Mouse (Mus musculus) left cerebral cortex, postnatal 10 days (tissue): ENCODE data around the gene Olfr1442. TPM values are rescaled to one million over a fixed set of nuclear protein-coding genes. Genes with fewer than 3 reads are reported as not detected.
"Not testable (repeated sequence)": the region's sequence is repeated elsewhere in the genome, so short reads cannot be mapped to it uniquely, and the experiment has no call there.

ENCODE experiments used
- DNase-seq, 2 experiments: peaks; one replicate each; pipeline ENCODE4 v3.0.0; 2021 to 2022; ENCODE audit warnings: low spot score in 2 of 2, mixed read lengths in 1 of 2; ENCODE audit errors: extremely low spot score in 1 of 2
- intact Hi-C: fragments of 180-260 bp; cut with DNase I; formaldehyde crosslinking; loops from one replicate; pipeline ENCODE4 v1.15.1; 2025
- total RNA-seq, 2 experiments: library from RNA; stranded (reverse); gene quantifications; 2 replicates each; pipeline ENCODE4 v1.2.3; 2021

Olfr1442 gene
- not detected for total RNA-seq

DNA sequence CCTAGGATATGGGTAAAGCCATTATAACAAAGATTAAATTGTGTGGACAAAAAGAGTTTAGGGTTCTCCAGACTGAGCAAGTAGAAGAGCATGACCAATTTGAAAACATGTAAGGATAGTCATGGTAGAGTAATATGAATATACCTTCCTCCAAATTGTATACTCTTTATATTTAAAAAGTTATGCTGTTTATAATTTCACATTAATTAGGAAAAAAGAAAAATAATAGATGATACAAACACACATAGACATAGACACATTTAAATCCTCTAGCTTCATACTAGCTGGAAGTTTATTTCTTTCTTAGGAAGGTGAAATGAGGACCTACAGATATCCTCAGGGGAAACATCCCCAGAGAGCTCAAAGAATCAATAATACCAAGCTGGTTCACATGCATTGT, at the start of gene Olfr1442:
TSS of gene Olfr1442 (plus strand) at position 301 of the 400 bp plus-strand sequence.
- intact Hi-C loops: no loop called here
- no peak for DNase-seq

DNA sequence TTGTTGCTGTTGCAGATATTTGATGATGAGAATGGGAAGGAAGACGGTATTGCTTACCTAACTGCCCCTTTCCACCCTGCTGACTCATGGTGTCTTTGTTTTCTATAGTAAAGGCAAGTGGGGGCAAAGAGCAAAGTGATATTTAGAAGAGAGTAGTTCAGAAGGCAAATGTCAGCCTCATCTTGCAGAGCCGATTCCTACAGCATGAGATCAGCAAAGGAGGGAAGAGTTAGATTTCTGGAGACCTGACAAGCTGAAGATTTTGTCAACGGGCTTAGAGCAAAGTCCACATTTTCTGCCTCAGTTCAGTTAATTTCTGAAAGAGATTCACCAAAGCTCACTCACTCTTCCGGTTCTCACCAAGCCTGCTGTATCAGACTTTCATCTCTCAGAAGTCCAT, 37.1 kb upstream of the Olfr1442 start, which contains the start of gene Glyat:
TSS of gene Glyat (plus strand) at position 133 of the 400 bp plus-strand sequence.
- DNase-seq: no peak
- intact Hi-C loops: no loop called here

DNA sequence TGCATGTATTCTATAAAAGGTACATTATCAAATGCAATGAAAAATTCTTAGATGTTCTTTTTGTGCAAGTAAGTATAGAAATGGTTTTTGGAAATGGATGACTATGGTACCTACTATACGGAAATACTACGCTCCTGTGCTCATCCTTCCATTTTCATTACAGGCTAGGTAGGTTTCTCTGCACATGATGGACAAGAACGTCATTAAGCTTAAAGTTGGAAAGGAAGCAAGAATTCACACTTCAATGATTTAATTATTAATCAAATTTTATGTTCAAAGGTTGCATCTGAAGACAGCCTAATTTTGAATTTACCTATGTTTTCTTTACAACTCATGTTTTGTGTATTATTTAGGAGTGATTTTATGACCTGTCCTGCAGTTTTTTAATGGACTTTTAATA, 36.0 kb upstream of the Olfr1442 start:
- intact Hi-C loops: no loop called here
- no peak for DNase-seq

DNA sequence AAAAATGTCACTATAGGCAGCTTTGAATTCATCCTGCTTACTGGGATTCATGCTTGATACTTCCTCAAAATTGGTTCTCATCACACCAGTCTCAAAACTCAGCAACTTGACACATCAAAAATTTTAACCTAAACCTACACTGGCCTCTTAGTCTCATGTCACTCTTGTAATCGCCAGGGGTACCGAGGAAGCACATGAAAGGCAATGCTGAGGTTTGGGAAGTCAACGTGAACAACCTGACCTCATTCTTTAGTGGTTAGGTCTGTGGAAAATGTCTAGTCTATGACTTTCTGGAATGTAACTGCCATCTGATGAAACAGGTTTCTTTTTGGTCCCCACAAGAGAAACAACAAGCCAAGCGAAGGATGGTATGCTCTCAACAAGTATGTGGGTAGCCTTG, 35.3 kb upstream of the Olfr1442 start:
- DNase-seq: no peak
- intact Hi-C loops: no loop called here

DNA sequence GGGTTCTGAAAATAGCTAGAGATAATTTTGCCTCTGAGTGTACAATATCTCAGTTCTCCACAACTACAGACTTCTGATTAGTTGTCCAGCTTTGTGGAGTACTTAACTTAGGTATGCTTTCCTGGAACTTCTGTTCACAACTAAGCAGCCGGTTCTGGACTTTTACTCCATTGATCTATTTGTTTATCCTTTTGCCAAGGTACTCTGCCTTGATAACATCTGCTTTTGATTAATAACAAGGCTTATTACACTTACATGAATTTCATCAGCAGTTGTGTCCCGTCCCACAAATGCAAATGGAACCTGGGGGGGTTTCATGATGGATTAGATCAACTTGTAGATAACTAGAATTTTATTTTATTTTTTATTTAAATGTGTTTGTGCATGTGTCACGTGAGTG, 33.4 kb upstream of the Olfr1442 start:
- no peak for DNase-seq
- intact Hi-C loops: no loop called here

DNA sequence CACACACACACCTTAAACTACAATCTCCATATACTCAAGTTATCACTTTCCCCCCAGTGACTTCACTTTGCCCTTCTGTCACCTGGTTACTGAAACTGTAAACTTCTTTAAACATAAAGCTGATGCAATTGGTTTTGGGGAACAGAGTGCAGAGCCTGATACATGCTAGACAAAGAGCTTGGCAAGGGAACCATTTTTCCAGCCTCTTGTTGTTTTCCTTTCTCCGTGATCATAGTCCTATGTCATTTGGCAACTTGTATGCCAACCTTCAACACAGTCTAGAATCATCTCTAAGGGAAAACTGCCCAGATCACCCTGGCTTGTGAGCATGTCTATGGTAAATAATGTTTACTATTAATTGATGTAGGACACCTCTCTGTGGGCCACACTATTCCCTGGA, 32.2 kb upstream of the Olfr1442 start:
- intact Hi-C loops: no loop called here
- DNase-seq: no peak

DNA sequence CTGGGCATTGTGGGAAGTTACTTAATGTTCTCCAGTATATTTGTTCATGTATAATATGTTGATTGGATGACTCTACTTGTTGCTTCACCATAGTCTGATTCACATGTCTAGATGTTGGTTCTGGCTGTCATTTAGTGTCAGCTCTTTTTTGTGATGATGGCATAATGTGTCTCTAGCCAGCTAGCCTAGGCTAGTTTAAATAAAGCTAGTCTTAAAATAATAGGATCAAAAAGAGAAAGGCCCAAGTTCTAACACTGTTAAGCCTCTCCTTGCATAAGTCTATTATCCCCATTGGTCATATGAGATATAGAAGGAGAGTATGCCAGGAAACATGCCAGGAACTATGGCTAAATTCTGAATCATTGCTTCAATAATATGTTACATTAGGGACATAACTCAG, 20.7 kb upstream of the Olfr1442 start:
- no peak for DNase-seq

DNA sequence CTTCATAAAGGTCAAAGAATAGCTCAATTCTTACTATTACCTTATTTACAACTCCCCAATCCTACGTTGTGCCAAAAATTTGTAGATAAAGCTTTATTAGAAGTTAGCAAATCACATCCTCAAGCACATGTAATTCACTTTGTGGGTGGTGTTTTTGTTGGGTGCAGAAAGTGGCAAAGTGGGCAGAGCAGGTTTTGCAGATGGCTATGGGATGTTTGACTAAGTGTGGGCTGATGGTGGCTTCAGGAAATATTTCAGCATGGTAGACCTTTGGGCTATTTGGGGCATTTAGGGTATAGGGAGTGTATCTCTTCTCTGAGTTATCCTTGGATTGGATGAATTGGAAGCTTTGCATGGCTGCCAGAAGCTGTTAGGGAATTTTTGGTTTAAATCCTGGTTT, 4.1 kb upstream of the Olfr1442 start:
- no peak for DNase-seq
- intact Hi-C loops: no loop called here

More for the DNA sequence above, 20.7 kb upstream of the Olfr1442 start:
- intact Hi-C loops: no loop called here

DNA sequence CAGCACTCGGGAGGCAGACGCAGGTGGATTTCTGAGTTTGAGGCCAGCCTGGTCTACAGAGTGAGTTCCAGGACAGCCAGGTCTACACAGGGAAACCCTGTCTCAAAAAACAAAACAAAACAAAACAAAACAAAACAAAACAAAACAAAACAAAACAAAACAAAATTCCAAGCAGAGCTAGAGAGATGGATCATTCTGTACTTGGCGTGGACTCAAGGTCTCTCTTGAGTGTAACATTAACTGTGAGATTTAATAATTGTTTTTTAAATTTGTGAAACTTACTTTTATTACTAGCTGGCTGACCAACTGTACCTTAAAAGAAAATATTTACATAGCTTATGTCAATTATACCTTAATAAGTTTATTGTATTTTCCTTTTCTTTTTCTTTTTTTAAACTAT, 1.6 kb upstream of the Olfr1442 start:
- DNase-seq, intact Hi-C loops: not testable (repeated sequence)

DNA sequence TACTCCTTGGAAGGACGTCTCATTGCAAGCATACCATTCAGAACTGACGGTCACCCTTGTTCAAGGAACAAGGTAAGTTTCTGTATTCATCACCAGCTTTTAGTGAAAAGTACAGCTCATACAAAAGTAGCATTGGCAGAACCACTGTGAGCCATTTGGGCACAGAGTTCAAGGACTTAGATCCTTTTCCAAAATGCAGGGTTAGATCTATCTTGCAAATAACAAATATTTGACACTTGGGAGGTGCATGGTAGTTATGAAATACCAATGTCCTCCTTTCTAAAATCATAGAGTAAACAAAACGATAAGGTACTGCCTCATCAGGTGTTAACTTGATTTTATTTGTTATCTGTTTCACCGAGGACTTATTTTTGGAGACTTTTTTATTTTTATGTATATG, 812 bp downstream of the Olfr1442 start:
- intact Hi-C loops: no loop called here

DNA sequence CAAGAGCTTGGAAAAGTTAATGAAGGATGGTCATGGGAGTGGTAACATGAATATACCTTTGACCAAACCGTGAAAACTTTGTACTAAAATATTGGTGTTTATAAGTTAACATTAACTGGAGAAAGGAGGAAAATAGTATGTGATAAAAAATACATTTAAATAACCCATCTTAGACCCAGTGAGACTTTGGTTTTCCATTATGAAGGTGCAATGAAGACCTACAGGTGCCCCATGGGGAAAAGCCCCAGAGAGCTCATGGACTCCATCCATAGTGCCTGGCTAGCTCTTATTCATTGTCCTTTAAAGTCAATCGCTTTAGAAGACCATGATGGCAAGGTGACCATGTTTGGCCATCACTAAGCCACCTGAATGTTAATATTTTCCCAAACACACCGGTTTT, 7.6 kb downstream of the Olfr1442 start, which contains the start of gene Olfr1443:
TSS of gene Olfr1443 (plus strand) at position 301 of the 400 bp plus-strand sequence.
- DNase-seq: no peak
- intact Hi-C loops: no loop called here

More for the DNA sequence above, 812 bp downstream of the Olfr1442 start:
- DNase-seq: no peak

DNA sequence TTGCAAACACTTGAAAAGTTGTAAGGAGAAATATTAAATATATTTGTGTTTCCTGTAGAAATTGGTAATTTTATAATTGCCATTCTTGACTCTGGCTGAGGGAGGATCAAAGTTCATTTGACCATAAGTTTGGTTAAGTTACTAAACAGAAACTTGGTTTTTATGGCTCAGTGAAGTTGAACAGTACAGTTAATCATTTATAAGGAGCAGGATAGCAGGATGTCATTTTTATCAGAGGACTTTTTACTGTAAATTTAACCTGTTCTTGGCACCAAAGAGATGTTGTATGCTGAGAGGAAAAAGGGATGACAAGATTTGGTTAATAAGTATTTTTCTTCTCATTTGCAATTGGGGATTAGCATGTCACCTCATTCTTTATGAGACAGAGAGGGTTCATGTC, 14.4 kb downstream of the Olfr1442 start:
- DNase-seq: no peak
- intact Hi-C loops: no loop called here

DNA sequence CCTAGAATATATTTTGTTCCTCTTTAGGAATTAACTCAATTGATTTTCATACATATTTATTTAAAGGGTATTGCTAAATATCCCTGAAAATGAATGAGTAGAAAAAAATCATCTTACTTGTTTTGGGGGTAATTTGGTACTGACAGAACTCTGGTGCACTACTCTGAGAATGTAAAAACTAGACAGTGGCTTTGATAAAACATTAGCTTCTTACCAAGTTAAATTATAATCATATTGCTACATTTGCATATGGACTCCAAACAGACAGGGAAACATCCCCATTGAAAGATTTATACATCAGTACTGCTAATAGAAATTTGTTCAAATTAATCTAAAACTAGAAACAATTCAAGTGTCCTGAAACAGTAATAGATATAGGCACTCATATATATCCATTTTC, 15.0 kb downstream of the Olfr1442 start:
- intact Hi-C loops: no loop called here
- DNase-seq: no peak

DNA sequence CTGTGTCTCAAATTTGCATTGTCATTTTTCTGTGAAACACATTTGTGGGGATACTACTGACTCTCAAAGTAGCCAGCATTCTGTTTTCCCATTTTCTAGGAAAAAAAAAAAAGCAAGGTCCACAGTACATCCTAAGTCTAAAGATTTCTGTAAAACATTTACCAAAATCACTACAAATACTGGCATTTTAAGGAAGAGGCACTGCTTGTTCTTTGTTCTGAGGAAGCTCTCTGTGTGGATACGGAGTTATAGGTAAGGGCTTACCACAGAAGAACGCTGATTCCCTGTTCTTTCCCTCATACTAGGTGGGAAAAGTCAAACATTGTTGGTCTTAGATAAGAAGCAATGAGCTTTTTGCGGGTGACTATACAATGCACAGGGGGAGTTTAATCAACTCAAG, 25.4 kb downstream of the Olfr1442 start, which contains the start of gene Keg1:
TSS of gene Keg1 (plus strand) at position 197 of the 400 bp plus-strand sequence.
- intact Hi-C loops: no loop called here
- no peak for DNase-seq

DNA sequence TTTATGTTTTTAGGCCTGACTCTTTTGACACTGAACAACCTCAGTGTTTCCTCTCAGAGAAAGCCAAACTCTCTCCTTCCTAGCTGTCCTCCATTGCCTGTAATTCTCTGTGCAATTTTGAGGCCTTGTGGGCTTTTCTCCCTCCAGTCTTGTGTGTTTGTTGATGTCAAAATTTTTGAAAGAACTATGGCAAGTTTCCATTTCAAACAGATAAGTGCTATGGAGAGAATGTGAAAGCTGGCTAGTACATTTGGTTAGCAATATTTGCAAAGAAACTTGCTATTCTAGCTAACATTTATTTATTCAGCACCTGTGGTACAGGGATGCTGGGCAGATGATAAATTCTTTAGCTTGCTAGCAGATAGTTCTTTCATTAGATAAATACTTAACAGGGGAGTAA, 26.0 kb downstream of the Olfr1442 start:
- intact Hi-C loops: no loop called here
- no peak for DNase-seq

DNA sequence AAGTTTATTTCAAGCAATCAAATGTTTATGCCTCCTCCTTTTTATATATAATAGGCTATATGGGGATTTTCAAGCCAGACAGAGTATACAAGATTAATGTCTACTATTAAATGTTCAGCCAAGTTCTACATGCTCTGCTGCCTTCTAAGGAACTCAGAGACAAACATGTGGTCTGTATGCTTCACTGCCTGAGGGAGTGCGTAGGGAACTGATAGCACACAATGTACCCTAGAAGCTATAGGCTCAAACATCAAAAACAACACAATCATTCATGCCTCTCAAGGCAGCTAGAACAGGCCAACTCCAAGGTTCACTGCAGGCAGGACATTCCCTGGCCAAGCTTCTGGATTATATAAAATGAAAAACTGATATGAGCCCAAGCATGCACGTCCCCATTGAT, 38.2 kb downstream of the Olfr1442 start:
- DNase-seq: no peak
- intact Hi-C loops: no loop called here

DNA sequence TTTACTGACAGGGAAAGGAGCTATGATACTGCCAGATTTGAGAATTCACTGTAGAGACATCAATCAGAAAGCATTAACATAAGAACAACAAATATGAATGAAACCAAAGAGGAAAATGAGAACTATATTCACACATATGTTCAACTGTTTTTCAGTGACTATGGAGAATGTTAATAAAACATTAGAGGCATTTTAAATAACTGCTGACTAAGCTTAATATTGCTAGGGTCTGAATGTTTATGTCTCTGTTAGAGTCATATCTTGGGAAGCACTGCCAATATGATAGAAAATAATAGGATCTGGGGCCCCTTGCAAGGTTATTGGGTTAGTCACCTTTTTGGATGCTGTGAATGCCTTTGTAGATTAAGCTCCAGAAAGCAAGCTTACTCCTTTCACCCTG, 38.7 kb downstream of the Olfr1442 start:
- intact Hi-C loops: no loop called here
- DNase-seq: no peak

DNA sequence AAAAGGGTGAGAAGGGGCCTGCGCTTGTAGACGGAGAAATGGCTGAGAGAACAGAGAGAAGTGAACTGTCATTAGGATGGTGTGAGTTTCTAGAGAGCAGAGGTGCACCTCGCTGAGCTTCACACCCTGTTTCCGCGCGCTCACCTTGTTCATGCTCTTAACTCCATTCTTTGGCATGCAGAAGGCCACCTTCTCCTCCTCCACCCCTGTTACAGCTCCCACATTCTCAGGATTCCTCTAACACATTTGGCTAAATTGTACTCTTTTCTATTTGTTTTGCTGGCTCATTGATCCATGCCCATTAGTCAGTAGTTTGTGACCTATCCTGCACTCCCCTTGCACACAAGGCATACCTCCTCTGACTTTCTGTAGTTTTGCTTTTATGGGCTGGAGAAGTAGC, 49.0 kb downstream of the Olfr1442 start:
- DNase-seq: no peak
- intact Hi-C loops: no loop called here

DNA sequence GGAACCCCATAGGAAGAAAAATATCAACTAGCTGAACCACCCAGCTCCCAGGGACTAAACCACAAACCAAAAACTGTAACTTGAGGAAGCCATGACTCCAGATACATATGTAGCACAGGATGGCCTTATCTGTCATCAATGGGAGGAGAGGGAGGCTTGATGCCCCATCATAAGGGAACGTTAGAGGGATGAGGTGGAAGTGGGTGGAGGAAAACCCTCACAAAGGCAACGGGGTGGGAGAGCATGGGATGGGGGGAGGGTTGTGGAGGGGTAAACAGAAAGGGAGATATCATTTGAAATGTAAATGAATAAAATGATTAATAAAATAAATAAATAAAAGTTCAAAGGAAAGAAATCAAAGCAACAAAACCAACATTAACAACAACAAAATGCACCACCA, 50.2 kb downstream of the Olfr1442 start:
- DNase-seq: no peak
- intact Hi-C loops: loop anchor here (5.0 kb wide), 1 partner anchor 77 kb away; the partner anchor contains the start of genes Lpxn and Zfp91

DNA sequence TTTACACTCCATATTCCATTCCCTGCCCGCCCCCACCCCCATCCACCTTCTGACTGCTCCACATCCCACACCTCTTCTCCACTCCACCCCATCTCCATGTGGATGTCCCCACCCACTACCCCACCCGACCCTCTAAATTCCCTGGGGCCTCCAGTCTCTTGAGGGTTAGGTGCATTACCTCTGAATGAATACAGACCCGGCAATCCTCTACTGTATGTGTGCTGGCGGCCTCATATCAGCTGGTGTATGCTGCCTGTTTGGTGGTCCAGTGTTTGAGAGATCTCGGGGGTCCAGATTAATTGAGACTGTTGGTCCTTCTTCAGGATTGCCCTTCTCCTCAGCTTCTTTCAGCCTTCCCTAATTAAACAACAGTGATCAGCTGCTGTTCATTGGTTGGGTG, 50.7 kb downstream of the Olfr1442 start:
- intact Hi-C loops: loop anchor here (5.0 kb wide), 1 partner anchor 76 kb away; the partner anchor contains the start of genes Lpxn and Zfp91

DNA sequence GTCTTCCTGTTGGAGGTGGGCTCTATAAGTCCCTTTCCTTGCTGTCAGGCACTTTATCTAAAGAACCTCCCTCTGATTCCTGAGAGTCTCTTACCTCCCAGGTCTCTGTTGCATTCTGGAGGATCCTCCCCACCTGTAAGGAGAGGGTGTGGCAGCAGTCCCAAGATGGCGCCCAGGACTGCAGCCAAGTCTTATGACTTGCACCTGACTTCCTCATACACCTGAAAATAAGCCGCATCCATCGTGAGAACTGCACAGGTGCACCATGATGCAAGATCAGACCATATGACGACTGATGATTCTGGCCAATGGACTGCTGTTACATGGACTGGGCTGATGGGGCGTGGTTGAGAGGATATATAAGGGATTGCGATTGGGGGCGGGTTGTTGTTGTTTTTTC, 51.4 kb downstream of the Olfr1442 start:
- intact Hi-C loops: loop anchor here (5.0 kb wide), 1 partner anchor 76 kb away; the partner anchor contains the start of genes Lpxn and Zfp91
- DNase-seq: not testable (repeated sequence)

More for the DNA sequence above, 50.7 kb downstream of the Olfr1442 start:
- DNase-seq: not testable (repeated sequence)
